Mouse (Mus musculus): ENCODE measurements around the gene Mtif3. TPM values are rescaled to one million over a fixed set of nuclear protein-coding genes. Genes with fewer than 3 reads are reported as not detected.

Mtif3 gene
- polyA plus RNA-seq, 1 experiment from 2014 or later = 23.2 TPM

- Histone ChIP-seq H3K27me3 (replicated peaks; ENCODE audit: control insufficient read depth, insufficient read depth, low read length) (no peaks in the 10 kb centered on the region), H3K36me3 (ENCODE audit: control insufficient read depth, insufficient read depth, low read length) (no peaks in the 10 kb centered on the region), H3K4me3 (ENCODE audit: low read depth, low read length) (no peak overlapping the region), H3K9ac (ENCODE audit: low read depth, low read length) (no peak overlapping the region), H3K4me1 (replicated peaks; ENCODE audit: control insufficient read depth, insufficient read depth, low read length) (no peaks in the 10 kb centered on the region), H3K9me3 (ENCODE audit: control insufficient read depth, low read length) (no peaks in the 10 kb centered on the region), H3K27ac (ENCODE audit: low read depth, low read length) (no peak overlapping the region), H3K4me2 (no peak overlapping the region)
- ATAC-seq (replicated peaks; ENCODE audit: low FRiP score) (no peak), DNase-seq (ENCODE audit: low spot score) (no peak)
- 77% methylated on average over 13 of the region's 13 CpGs for WGBS
Observed at GRCm38 (mm10) chr5:146968695-146969393, 5.2 kb upstream of the Mtif3 start.

DNA sequence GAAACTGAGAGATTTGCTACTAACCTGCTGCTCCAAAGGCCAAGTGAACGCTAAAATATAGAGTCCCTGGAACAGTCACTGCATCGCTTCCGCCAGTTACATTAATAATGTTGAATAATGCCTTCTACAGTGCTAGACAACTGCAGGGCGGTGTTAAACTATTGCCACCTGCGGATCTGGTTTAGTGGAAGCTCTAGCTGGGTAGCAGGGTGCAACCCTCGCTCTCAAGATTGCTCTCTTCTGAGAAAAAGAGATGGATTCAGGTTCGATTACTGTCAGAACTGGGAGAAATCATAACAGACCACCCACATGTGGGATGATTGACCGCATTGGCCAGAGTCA lies 308 bp upstream of the Mtif3 start:
- H3K9ac ChIP-seq (ENCODE audit: low read depth, low read length) = peak overlapping the region; percentile 55
- no peak overlapping the region for H3K27ac ChIP-seq (ENCODE audit: low read depth, low read length)
- peaks cover 5% of the 10 kb centered on the region; the same call in 1 of the 2 replicates for H3K4me1 ChIP-seq (replicated peaks; ENCODE audit: control insufficient read depth, insufficient read depth, low read length)
- H3K36me3 ChIP-seq (ENCODE audit: control insufficient read depth, insufficient read depth, low read length) = peaks cover 3% of the 10 kb centered on the region; the same call in 1 of the 2 replicates
- H3K9me3 ChIP-seq (ENCODE audit: control insufficient read depth, low read length) = no peaks in the 10 kb centered on the region
- DNase-seq (ENCODE audit: low spot score) (no peak), ATAC-seq (replicated peaks; ENCODE audit: low FRiP score) (peak; percentile 8; the same call in 1 of the 2 replicates)
- H3K4me3 ChIP-seq (ENCODE audit: low read depth, low read length) = peak overlapping the region; percentile 70
- WGBS = 58% methylated on average over 8 of the region's 8 CpGs
- peak overlapping the region; percentile 52 for H3K4me2 ChIP-seq
- H3K27me3 ChIP-seq (replicated peaks; ENCODE audit: control insufficient read depth, insufficient read depth, low read length) = no peaks in the 10 kb centered on the region

GRCm38 (mm10) chr5:146956678-146957077 lies 6.9 kb downstream of the Mtif3 start:
- H3K27me3 ChIP-seq (replicated peaks; ENCODE audit: control insufficient read depth, insufficient read depth, low read length) = no peaks in the 10 kb centered on the region
- WGBS = 88% methylated on average over 18 of the region's 18 CpGs
- ATAC-seq (replicated peaks; ENCODE audit: low FRiP score) = no peak
- H3K27ac ChIP-seq (ENCODE audit: low read depth, low read length) = no peak overlapping the region
- no peaks in the 10 kb centered on the region for H3K4me1 ChIP-seq (replicated peaks; ENCODE audit: control insufficient read depth, insufficient read depth, low read length)
- peaks cover 57% of the 10 kb centered on the region for H3K36me3 ChIP-seq (ENCODE audit: control insufficient read depth, insufficient read depth, low read length)
- no peak overlapping the region for H3K4me2 ChIP-seq
- DNase-seq (ENCODE audit: low spot score) = no peak
- no peak overlapping the region for H3K9ac ChIP-seq (ENCODE audit: low read depth, low read length)
- H3K4me3 ChIP-seq (ENCODE audit: low read depth, low read length) = no peak overlapping the region
- H3K9me3 ChIP-seq (ENCODE audit: control insufficient read depth, low read length) = no peaks in the 10 kb centered on the region

GRCm38 (mm10) chr5:146955651-146956050 lies 7.9 kb downstream of the Mtif3 start:
- Histone ChIP-seq H3K4me1 (replicated peaks; ENCODE audit: control insufficient read depth, insufficient read depth, low read length) (no peaks in the 10 kb centered on the region; the same call in 1 of the 2 replicates), H3K9me3 (ENCODE audit: control insufficient read depth, low read length) (no peaks in the 10 kb centered on the region), H3K9ac (ENCODE audit: low read depth, low read length) (no peak overlapping the region), H3K36me3 (ENCODE audit: control insufficient read depth, insufficient read depth, low read length) (peaks cover 65% of the 10 kb centered on the region), H3K27me3 (replicated peaks; ENCODE audit: control insufficient read depth, insufficient read depth, low read length) (no peaks in the 10 kb centered on the region), H3K4me2 (no peak overlapping the region), H3K4me3 (ENCODE audit: low read depth, low read length) (no peak overlapping the region), H3K27ac (ENCODE audit: low read depth, low read length) (no peak overlapping the region)
- WGBS = 86% methylated on average over 5 of the region's 5 CpGs
- DNase-seq (ENCODE audit: low spot score) = no peak
- no peak for ATAC-seq (replicated peaks; ENCODE audit: low FRiP score)

DNA sequence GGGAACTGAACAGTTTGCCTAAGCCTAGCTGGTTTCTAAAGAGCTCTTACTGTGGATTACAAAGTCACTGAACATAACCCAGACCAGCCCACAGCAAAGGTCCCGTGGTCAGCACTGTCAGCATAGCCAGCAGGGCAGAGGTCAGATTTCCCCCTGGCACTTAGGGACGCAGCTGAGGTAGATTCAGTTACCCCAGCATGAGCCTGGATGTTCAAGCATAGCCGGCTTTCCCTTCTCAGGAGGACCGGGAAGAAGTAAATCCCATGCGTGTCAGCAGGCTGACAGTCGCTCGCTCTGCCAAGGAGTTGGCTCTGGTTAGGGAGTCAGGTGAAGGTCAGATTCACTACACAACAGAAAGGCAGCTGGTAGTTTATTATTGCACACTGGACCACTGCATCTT lies 9.0 kb downstream of the Mtif3 start:
- ATAC-seq (replicated peaks; ENCODE audit: low FRiP score) = no peak
- Histone ChIP-seq H3K4me1 (replicated peaks; ENCODE audit: control insufficient read depth, insufficient read depth, low read length) (peaks cover 5% of the 10 kb centered on the region), H3K9me3 (ENCODE audit: control insufficient read depth, low read length) (no peaks in the 10 kb centered on the region), H3K27me3 (replicated peaks; ENCODE audit: control insufficient read depth, insufficient read depth, low read length) (no peaks in the 10 kb centered on the region), H3K36me3 (ENCODE audit: control insufficient read depth, insufficient read depth, low read length) (peaks cover 68% of the 10 kb centered on the region), H3K9ac (ENCODE audit: low read depth, low read length) (no peak overlapping the region), H3K4me2 (no peak overlapping the region), H3K4me3 (ENCODE audit: low read depth, low read length) (no peak overlapping the region), H3K27ac (ENCODE audit: low read depth, low read length) (no peak overlapping the region)
- 89% methylated on average over 7 of the region's 7 CpGs for WGBS
- DNase-seq (ENCODE audit: low spot score) = no peak

GRCm38 (mm10) chr5:146948508-146949088 lies 15.0 kb downstream of the Mtif3 start, which contains the start of gene Gtf3a:
TSS of gene Gtf3a (plus strand) at chr5:146948657.
- ATAC-seq (replicated peaks; ENCODE audit: low FRiP score) = peak; percentile 93
- H3K27ac ChIP-seq (ENCODE audit: low read depth, low read length) = peak within 1 kb of the TSS; percentile 73
- WGBS = under 1% methylated on average over 62 of the region's 62 CpGs

GRCm38 (mm10) chr5:146948041-146948507 lies 15.5 kb downstream of the Mtif3 start:
- Histone ChIP-seq H3K9ac (ENCODE audit: low read depth, low read length) (peak overlapping the region; percentile 84), H3K4me3 (ENCODE audit: low read depth, low read length) (peak overlapping the region; percentile 90), H3K4me1 (replicated peaks; ENCODE audit: control insufficient read depth, insufficient read depth, low read length) (peaks cover 9% of the 10 kb centered on the region), H3K9me3 (ENCODE audit: control insufficient read depth, low read length) (no peaks in the 10 kb centered on the region), H3K4me2 (peak overlapping the region; percentile 92), H3K27me3 (replicated peaks; ENCODE audit: control insufficient read depth, insufficient read depth, low read length) (no peaks in the 10 kb centered on the region), H3K27ac (ENCODE audit: low read depth, low read length) (peak overlapping the region; percentile 73), H3K36me3 (ENCODE audit: control insufficient read depth, insufficient read depth, low read length) (peaks cover 21% of the 10 kb centered on the region)
- WGBS = 12% methylated on average over 10 of the region's 10 CpGs
- ATAC-seq (replicated peaks; ENCODE audit: low FRiP score) (peak; percentile 8; the same call in 1 of the 2 replicates), DNase-seq (ENCODE audit: low spot score) (no peak)

More at GRCm38 (mm10) chr5:146948508-146949088, 15.0 kb downstream of the Mtif3 start, which contains the start of gene Gtf3a:
- H3K27me3 ChIP-seq (replicated peaks; ENCODE audit: control insufficient read depth, insufficient read depth, low read length) = no peaks in the 10 kb centered on the region
- DNase-seq (ENCODE audit: low spot score) = peak; percentile 88
- H3K4me2 ChIP-seq = peak within 1 kb of the TSS; percentile 92
- peak within 1 kb of the TSS; percentile 84 for H3K9ac ChIP-seq (ENCODE audit: low read depth, low read length)
- H3K4me3 ChIP-seq (ENCODE audit: low read depth, low read length) = peak within 1 kb of the TSS; percentile 90
- H3K4me1 ChIP-seq (replicated peaks; ENCODE audit: control insufficient read depth, insufficient read depth, low read length) = peaks cover 9% of the 10 kb centered on the region
- peaks cover 27% of the 10 kb centered on the region for H3K36me3 ChIP-seq (ENCODE audit: control insufficient read depth, insufficient read depth, low read length)
- no peaks in the 10 kb centered on the region for H3K9me3 ChIP-seq (ENCODE audit: control insufficient read depth, low read length)

DNA sequence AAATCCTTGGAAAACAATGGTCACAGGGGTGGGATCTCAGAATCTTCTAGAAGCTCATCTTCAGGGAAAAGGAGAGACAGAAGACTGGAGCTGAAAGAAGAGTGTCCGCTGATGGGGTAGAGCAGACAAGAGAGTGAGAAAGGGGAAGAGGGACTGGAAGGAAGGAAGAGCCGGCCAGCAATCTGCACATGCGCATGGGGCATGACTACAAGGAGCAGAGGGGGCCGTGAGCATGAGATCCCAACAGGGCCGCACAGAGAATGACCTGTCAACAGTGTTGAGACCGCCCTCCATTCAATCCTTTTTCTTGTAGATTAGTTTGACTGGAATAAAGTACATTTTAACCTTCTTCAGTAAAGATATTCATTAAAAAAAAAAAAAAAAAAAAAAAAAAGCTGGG lies 16.1 kb downstream of the Mtif3 start:
- H3K4me3 ChIP-seq (ENCODE audit: low read depth, low read length) = no peak overlapping the region
- H3K9me3 ChIP-seq (ENCODE audit: control insufficient read depth, low read length) = no peaks in the 10 kb centered on the region
- 66% methylated on average over 6 of the region's 6 CpGs for WGBS
- DNase-seq (ENCODE audit: low spot score) (no peak), ATAC-seq (replicated peaks; ENCODE audit: low FRiP score) (no peak)
- no peaks in the 10 kb centered on the region for H3K27me3 ChIP-seq (replicated peaks; ENCODE audit: control insufficient read depth, insufficient read depth, low read length)
- H3K9ac ChIP-seq (ENCODE audit: low read depth, low read length) = no peak overlapping the region
- peaks cover 16% of the 10 kb centered on the region for H3K36me3 ChIP-seq (ENCODE audit: control insufficient read depth, insufficient read depth, low read length)
- no peak overlapping the region for H3K27ac ChIP-seq (ENCODE audit: low read depth, low read length)
- no peak overlapping the region for H3K4me2 ChIP-seq
- H3K4me1 ChIP-seq (replicated peaks; ENCODE audit: control insufficient read depth, insufficient read depth, low read length) = peaks cover 9% of the 10 kb centered on the region
